Mouse (Mus musculus) G1E (cell line): ENCODE data around the gene Morc3.

Experiments used
- CTCF ChIP-seq: IDR thresholded peaks from 2 replicates; pipeline ENCODE4 v1.5.1; 2012; ENCODE audit warnings: low read depth, low read length, inconsistent platforms, mixed read lengths
- GATA1 ChIP-seq: IDR thresholded peaks from 2 replicates; pipeline ENCODE4 v1.6.1; 2012; ENCODE audit warnings: borderline replicate concordance, low read length, inconsistent platforms, mixed read lengths
- GATA2 ChIP-seq: IDR thresholded peaks from 2 replicates; pipeline ENCODE4 v1.6.1; 2012; ENCODE audit warnings: low read depth, low read length, inconsistent platforms, borderline replicate concordance
- POLR2AphosphoS5 ChIP-seq: IDR thresholded peaks from 2 replicates; pipeline ENCODE4 v1.6.1; 2012; ENCODE audit warnings: low read depth, low read length, inconsistent platforms; ENCODE audit not compliant: insufficient replicate concordance
- TAL1 ChIP-seq: conservative IDR thresholded peaks from 2 replicates; pipeline ENCODE4 v1.6.1; 2012; ENCODE audit warnings: low read depth, low read length, inconsistent platforms, mixed read lengths

GRCm38 (mm10) chr16:93832451-93833276 lies 743 bp downstream of the Morc3 start:
- TF ChIP-seq CTCF = no peak
- no peak for TF ChIP-seq GATA1
- no peak for TF ChIP-seq POLR2AphosphoS5
- no peak for TF ChIP-seq TAL1
- no peak for TF ChIP-seq GATA2
